Comparison of ENCODE assay signal across 11 mouse cellular contexts in the genomic region with DNA sequence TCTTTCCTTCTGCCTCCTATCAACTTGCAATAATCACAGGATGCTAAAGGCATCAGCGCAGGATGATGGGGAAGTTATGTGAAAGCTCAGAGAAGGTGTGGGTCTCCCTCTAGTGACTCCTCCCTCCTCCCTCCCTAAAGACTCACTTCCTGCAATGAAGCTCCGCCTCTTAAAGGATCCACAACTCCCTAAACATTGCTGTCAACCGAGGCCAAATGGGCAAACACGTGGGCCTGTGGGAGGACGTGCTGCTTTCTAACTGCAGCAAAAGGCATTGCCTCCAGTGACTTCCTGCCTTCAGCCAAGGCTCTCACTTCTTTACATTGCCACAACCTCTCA. TPM values are rescaled to one million over a fixed set of nuclear protein-coding genes. Genes with fewer than 3 reads are reported as not detected.
A peak's percentile ranks its signal among the peaks of the same experiment; 100 is the strongest.
DNase-seq lines count a peak whose midpoint lies in the region; ATAC-seq lines count a peak whose summit lies in the region.
"Had no signal": no experiment of that assay in that cellular context is flagged by ENCODE, and none has a peak within 500 bp of the region (broad histone marks: within the 10 kb centered on the region; RNA-seq: fewer than 3 reads in every experiment).

No protein-coding gene starts in this region.

- H3K4me3 ChIP-seq in midbrain, embryonic 14.5 days (replicated peaks; ENCODE audit: low read depth, low read length), result no peak overlapping the region
- H3K4me3 ChIP-seq in midbrain, embryonic 10.5 days, result no peak overlapping the region
- no peak overlapping the region for H3K4me3 ChIP-seq in stomach, embryonic 15.5 days (replicated peaks)

- H3K4me2 ChIP-seq in midbrain, embryonic 14.5 days (ENCODE audit: low read length), result no peak overlapping the region
- no peak overlapping the region for H3K4me2 ChIP-seq in stomach, embryonic 15.5 days

- ATAC-seq in midbrain, embryonic 14.5 days (ENCODE audit: low FRiP score, low TSS enrichment), result no peak
- no peak for ATAC-seq in stomach, embryonic 15.5 days (ENCODE audit: insufficient read depth, low FRiP score, low read depth)

- H3K4me1 ChIP-seq in midbrain, embryonic 14.5 days (ENCODE audit: control insufficient read depth, insufficient read depth, low read length), result peaks cover 3% of the 10 kb centered on the region
- H3K4me1 ChIP-seq in midbrain, embryonic 10.5 days, result peaks cover 24% of the 10 kb centered on the region
- peaks cover 17% of the 10 kb centered on the region for H3K4me1 ChIP-seq in stomach, embryonic 15.5 days

- peak; percentile 50 to 60 for DNase-seq in cerebellum, postnatal 10 days
- DNase-seq in cerebellum, adult 11-12 months, result no peak
- peak; percentile 15 for DNase-seq in midbrain, embryonic 14.5 days
- no peak for DNase-seq in midbrain, embryonic 10.5 days (ENCODE audit: low spot score)
- peak; percentile 57 for DNase-seq in induced T-regulatory cell, adult 2 months (ENCODE audit: low read depth)
- DNase-seq in urinary bladder, postnatal 25 days (ENCODE audit: low spot score), result no peak
- DNase-seq in adrenal gland, adult (ENCODE audit: inconsistent age in 2 of 2, low spot score in 1 of 2), result no peak
- DNase-seq: cerebellum, adult 11 months; gastrocnemius, postnatal 14 days; liver had no signal

- no peaks in the 10 kb centered on the region for H3K9me3 ChIP-seq in midbrain, embryonic 14.5 days (ENCODE audit: control insufficient read depth, low read length)
- no peaks in the 10 kb centered on the region for H3K9me3 ChIP-seq in midbrain, embryonic 10.5 days (replicated peaks)
- H3K9me3 ChIP-seq in stomach, embryonic 15.5 days, result no peaks in the 10 kb centered on the region

- H3K9ac ChIP-seq in midbrain, embryonic 14.5 days (replicated peaks; ENCODE audit: low read length), result no peak overlapping the region
- no peak overlapping the region for H3K9ac ChIP-seq in stomach, embryonic 15.5 days

- 40% methylated on average over 5 of the region's 5 CpGs for WGBS in midbrain, embryonic 14.5 days
- 42% methylated on average over 5 of the region's 5 CpGs for WGBS in midbrain, embryonic 10.5 days
- 25% methylated on average over 5 of the region's 5 CpGs for WGBS in stomach, embryonic 15.5 days

- H3K36me3 ChIP-seq in midbrain, embryonic 14.5 days (ENCODE audit: control insufficient read depth, insufficient read depth, low read length), result peaks cover 5% of the 10 kb centered on the region
- H3K36me3 ChIP-seq in midbrain, embryonic 10.5 days, result peaks cover 6% of the 10 kb centered on the region
- peaks cover 1% of the 10 kb centered on the region; the same call in 1 of the 2 replicates for H3K36me3 ChIP-seq in stomach, embryonic 15.5 days

- no peak overlapping the region for H3K27ac ChIP-seq in midbrain, embryonic 14.5 days (replicated peaks; ENCODE audit: low read depth, low read length)
- no peak overlapping the region for H3K27ac ChIP-seq in midbrain, embryonic 10.5 days (replicated peaks)
- H3K27ac ChIP-seq in stomach, embryonic 15.5 days, result peak overlapping the region; percentile 82

- H3K27me3 ChIP-seq in midbrain, embryonic 14.5 days (ENCODE audit: control insufficient read depth, insufficient read depth, low read length), result peaks cover 9% of the 10 kb centered on the region
- H3K27me3 ChIP-seq in midbrain, embryonic 10.5 days (ENCODE audit: low read depth, poor library complexity, severe bottlenecking), result peaks cover 22% of the 10 kb centered on the region
- peaks cover 2% of the 10 kb centered on the region for H3K27me3 ChIP-seq in stomach, embryonic 15.5 days (replicated peaks)

RNA-seq across cellular contexts. Expression of gene Adra2a, which starts 3.0 kb away (rescaled TPM):
- polyA plus RNA-seq in midbrain, embryonic 14.5 days (2014; fragmentation: Nextera tagmentation; extraction: Ambion mirVana), result 4.1 and 4.2 TPM in 2 replicates
- 0.62 and 0.71 TPM in 2 replicates for polyA plus RNA-seq in midbrain, embryonic 10.5 days (2016; fragmentation: Nextera tagmentation; extraction: Ambion mirVana)
- 0.58 and 0.93 TPM in 2 replicates for polyA plus RNA-seq in stomach, embryonic 15.5 days (2015; fragmentation: Nextera tagmentation; extraction: Ambion mirVana)

Comparison
In these comparisons a context has a peak if more than half of its experiments do, and no peak if none do; other contexts are left out.
1. DNase-seq: peak in cerebellum, postnatal 10 days (2 of 2), midbrain, embryonic 14.5 days (single experiment) and induced T-regulatory cell, adult 2 months (single experiment); none in cerebellum, adult 11-12 months (single experiment), midbrain, embryonic 10.5 days (single experiment), urinary bladder, postnatal 25 days (single experiment) and adrenal gland, adult (0 of 2).